Mouse (Mus musculus) heart, postnatal 36 days (tissue): Measurements from ENCODE around the gene Palm. TPM values are rescaled to one million over a fixed set of nuclear protein-coding genes. Genes with fewer than 3 reads are reported as not detected.

Source experiments
- DNase-seq, 2 experiments: peaks; one replicate each; pipeline ENCODE4 v3.0.0; 2021 to 2022
- intact Hi-C: fragments of 180-260 bp; cut with DNase I; formaldehyde crosslinking; loops from one replicate; pipeline ENCODE4 v1.15.1; 2025
- total RNA-seq, 2 experiments: library from RNA; stranded (reverse); gene quantifications; 2 replicates each; pipeline ENCODE4 v1.2.3; 2021

Palm gene
- total RNA-seq, 2 experiments from 2014 or later = 56.0 to 87.0 TPM

DNA sequence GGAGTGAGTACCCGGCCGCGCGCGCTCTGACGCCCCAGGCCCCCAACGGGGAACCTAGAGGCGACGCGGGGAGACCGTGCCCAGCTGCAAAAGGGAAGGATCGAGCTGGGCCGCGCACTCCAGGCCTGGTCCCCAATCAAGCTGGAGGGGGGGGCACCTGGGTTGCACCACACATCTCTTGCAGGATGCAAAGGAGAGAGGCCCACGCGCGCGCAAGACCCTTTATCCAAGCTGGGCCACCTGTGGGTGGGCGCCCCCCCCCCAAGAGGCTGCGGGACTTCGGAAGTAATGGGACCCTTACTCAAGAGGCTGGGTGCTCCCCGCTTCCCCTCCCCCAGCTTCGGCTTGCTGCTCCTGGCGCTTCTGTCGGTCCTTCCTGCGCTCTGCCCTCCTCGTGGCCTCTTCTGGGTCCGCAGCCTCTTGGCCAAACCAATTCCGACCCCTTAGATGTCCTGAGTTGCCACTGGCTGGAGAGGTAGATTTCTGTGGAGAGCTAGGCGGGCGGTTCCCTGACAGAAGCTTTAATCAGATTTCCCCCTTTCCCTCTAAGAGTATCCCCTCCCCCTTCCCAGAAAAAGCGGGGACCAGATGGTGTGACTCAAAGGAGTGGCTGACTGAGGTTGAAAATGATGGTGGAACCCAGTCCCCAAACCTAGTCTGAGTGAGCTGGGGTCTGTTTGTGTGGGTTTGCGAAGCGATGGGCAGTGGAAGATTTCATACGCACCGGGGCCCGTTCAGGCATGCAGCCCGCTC is 542 bp downstream of the Palm start:
- intact Hi-C loops = loop anchor here (1.0 kb wide), 2 partner anchors 14 to 18 kb away; no protein-coding TSS in a partner anchor

DNA sequence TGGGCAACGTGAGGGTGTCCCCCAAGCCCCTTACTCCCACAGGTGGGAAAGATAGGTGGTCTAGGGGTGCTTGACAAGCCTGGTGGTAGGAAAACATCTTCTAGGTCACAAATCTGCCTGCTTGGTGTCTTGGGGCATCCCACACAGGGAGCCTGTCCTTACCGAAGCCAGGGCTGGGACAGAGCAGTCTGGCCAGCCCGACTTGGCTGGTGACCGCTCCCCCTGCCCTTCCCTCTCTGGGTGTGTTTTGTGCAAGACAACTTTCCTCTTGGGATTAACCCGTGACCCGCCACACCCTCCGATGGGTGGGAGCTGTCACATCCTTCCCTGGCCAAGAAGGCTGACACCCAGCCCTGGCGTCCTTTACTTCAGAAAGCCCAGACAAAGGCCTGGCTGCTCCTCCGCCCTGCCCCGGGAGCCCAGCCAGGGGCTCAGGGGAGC is 1.1 kb downstream of the Palm start:
- DNase-seq = peak; percentile 83 to 86
- intact Hi-C loops = loop anchor here (1.0 kb wide), 1 partner anchor 14 kb away; no protein-coding TSS in a partner anchor

More for the DNA sequence above, 542 bp downstream of the Palm start:
- DNase-seq = peak; percentile 45 to 52

DNA sequence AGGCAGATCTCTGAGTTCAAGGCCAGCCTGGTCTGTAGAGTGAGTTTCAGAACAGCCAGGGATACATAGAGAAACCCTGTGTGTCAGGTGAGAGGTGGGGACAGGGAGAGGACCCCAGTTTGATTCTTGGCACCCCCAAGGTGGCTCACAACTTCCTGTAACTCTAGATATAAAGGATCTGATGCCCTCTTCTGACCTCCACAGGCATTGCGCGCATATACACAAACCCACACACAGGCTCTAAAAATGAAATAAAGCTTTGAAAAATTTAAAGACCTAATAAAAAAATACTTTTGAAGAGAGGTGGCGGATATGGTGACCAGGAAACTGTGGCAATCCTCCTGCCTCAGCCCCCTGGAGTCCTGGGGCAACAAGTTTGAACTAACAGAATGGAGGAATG is 2.5 kb downstream of the Palm start:
- DNase-seq = no peak
- intact Hi-C loops = no loop called here

DNA sequence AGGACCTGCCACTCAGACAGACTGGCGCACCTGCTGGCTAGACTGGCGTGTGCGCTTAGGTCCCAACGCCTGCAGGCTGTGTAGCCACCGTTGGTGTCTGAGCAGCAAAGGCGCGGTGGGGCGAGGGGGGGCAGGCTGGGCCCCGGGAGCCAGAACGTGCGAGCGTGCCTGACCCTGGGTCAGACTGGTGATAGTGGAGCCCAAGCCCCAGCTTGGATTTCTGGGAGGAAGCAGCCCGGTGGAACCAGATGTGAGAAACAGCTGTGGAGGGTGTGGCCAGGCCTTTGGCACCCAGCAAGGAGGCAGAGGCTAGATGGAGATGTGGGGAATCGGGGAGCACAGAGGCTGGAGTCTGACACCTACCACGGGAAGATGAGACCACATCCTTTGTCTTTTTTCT is 4.0 kb downstream of the Palm start:
- intact Hi-C loops = no loop called here
- DNase-seq = peak; percentile 59 to 67

DNA sequence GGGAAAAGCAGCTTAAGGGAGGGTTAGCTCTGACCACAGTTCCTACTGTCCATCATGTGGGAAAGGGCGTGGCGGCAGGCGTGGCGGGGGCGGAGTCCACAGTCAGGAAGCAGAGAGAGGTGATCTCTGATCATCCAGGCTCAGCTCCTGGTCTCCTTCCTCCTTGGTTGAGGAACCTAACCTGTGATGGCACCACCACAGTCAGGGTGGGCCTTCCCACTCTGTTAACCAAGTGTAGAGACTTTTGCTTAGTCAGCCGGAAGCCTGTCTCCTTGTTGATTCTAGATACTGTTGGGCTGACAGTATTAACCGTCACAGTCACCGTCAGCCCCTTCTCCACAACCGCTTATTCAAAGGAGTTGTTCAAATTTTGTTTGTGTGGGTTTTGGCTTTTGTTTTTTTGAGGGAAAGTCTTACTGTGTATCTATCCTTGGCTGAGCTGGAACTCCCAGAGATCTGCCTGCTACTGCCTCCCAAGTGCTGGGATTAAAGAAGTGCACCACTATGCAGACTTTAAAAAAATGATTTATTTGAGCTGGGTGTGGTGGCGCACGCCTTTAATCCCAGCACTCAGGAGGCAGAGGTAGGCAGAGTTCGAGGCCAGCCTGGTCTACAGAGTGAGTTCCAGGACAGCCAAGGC is 5.0 kb downstream of the Palm start:
- DNase-seq = no peak
- intact Hi-C loops = no loop called here

DNA sequence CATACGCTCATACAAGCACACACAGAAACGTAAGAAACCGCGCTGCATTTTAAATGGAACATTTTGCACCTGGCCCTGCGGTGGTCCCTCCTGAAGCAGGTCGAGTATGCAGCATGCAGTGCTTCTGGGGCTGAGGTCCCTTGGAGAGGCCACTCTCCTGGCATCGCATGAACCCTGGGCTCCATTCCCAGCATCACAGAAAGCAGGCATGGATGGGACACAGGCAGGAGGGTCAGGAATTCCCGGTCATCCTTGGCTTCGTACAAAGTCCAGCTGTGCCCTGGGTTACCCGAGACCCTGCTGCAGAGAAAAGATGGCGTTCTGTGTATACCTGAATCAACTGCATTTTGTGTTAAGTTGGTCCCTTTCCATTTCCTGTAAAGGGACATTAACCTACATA is 7.1 kb downstream of the Palm start:
- no peak for DNase-seq
- intact Hi-C loops = no loop called here

DNA sequence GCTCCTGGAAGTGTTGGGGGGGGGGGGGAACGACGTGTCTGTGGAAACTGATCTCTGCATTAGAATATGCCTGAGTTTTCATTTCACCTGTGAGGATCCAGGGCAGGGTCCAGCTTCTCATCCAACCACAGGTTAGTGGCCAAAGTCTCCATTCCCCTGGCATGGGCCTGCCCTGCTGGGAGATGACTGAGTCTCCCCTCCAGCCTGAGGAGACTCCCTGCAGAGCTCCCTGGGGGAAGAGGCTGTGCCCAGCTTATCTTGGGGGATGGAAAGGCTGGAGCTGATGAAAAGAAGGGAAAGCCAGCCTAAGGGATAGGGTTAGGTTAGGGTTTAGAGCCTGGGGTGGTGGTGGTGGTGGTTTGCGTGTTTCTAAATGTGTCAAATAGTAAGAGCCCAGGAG is 8.5 kb downstream of the Palm start:
- no peak for DNase-seq
- intact Hi-C loops = no loop called here

DNA sequence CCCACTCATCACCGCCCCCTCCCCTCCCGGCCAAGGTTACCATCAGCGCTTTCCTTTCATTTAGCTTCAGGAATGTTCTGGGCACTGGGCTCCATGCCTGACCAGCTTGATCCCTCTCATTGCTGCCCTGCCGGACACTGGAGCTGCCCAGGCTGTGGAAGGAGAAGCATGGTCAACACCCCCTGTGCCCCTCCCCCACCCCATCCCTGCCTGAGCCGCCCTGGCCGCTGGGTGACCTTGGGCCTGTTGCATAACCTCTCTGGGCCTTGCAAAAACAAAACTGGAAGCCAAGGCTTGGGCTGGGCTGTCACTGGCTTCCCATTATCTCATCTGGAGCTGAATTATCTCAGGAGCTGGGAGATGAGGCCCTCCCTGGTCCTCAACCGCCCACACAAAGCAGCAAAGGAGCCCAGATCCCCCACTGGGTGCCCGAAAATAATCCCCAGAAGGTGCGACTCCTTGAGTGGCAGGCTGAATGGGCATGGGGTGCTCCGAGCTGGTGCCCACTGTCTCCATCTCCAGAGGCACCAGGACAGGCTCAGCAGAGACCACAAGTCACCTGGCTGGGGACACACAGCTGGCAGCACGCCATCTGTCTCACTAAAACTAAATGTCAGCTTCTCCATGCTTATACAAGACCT is 9.1 kb downstream of the Palm start:
- intact Hi-C loops = no loop called here
- peak; percentile 68 to 70 for DNase-seq

DNA sequence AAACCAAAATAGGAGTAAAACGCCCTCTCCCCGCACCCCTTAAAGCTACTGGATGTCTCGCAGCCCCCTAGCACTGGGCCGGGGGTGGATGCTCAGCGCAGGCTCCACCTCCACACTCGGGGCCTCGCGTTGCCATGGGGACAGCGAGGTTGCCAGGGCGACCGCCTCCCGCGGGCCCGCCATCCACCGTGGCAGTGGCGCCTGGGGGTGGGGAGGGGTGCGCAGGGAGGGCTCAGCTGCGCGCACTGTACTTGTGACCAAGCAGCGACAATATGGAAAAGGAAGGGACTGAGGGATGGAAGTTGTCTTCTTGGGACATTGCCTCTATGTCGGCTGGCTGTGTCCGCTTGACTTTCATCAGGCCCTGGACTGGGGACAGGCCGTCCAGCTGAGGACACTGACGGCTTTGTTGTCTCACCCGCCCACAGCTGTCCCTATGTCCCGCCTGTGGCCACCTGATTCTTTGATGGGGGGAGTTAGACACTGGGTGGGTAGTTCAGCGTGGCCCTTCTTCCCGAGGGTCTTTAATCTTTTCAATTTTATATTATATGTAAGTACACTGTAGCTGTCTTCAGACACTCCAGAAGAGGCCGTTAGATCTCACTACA is 10.4 kb downstream of the Palm start:
- DNase-seq = peak; percentile 46 to 48
- intact Hi-C loops = no loop called here

DNA sequence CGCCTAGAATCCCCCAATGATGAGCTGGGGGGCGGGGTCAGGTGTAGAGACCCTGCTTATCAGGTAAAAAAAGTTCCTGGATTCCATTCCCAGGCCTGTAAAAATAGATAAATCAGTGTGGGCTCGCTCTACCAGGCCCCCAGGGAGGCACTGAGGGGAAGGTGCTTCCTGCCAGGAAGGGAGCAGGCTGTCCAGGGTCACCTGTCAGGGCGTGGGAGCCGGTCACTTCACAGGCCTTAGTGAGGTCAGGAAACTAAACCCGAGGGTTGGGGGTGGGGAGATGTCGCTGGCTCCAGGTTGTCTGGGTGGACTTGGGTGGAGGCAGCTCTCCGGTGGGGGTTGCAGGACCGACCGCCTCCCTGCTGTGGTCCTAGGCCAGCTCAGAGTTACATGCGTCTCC is 12.3 kb downstream of the Palm start:
- intact Hi-C loops = no loop called here
- peak; percentile 67 to 72 for DNase-seq

DNA sequence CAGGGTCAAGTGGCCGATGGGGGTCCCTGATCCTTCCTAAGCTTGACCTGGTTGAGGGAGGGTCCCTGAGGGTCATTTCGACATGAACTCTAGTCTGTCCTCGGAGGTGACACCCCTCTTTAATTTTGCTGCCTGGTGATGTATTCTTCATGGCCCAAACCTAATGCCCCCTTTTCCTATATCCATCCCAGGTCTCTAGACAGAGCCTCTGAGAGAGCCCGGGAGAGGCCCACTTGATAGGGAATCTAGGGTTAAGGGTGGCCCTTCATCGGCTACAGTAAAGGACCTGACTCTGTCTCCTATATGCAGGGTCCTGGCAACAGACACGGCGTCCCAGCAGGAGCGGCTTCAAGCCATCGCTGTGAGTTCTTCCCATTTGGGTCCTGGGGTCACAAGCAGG is 13.0 kb downstream of the Palm start:
- no peak for DNase-seq
- intact Hi-C loops = no loop called here

DNA sequence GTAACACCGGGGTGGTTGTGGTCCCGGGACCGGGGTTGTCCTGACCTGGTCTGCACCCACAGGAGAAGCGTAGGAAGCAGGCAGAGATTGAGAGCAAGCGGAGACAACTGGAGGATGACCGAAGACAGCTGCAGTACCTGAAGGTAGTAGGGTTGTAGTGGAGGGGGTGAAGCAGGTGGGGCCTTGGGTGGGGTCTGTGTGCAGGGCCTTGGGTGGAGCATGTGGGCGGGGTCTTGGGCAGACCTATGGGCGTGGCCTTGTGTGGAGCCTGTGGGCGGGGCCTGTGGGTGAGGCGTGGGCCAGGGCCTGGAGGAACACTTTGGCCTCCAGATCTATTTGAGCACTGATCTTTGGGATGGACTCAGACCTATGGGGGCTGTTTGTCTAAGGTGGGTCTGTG is 13.6 kb downstream of the Palm start:
- intact Hi-C loops = no loop called here
- peak; percentile 60 to 63 for DNase-seq

DNA sequence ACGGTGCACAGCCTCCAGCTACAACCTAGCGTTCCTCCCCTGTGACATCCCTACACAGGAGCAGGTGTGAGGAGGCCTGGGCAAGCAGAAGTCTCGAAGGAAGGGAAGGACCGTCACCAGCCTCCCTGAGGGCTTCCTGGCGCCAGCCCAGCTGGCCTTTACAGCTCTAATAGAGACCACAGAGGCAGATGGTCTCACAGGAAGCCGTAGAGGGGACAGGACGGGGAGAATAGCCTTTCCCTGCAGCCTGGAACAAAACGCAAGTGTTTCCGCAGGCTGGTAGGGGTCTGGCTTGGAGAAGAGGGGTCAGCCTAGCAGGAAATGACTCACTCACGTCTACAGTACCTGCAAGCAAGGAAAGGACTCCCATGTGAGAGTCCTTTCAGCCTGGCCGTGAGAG is 14.5 kb downstream of the Palm start:
- intact Hi-C loops = loop anchor here (1.0 kb wide), 1 partner anchor 14 kb away; no protein-coding TSS in a partner anchor
- DNase-seq = peak; percentile 59 to 61

DNA sequence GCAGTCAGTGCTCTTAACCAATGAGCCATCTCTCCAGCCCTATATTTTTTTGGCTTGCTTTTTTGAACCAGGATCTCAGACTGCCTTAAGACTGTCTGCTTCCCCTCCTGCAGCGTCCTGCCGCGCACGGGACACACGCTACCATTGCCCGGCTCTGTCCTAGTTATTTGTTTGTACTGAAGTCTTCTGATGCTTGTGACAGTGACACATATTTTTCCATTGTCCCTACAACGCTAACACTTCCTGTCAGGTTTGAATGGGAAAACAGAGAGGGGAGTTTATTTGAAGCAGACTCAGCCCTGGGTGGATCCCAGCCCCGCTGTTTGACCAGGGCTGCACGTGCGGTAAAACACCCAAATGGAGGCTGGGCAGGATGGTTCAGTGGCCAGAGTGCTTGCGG is 15.4 kb downstream of the Palm start:
- intact Hi-C loops = loop anchor here (1.0 kb wide), 1 partner anchor 14 kb away; no protein-coding TSS in a partner anchor

DNA sequence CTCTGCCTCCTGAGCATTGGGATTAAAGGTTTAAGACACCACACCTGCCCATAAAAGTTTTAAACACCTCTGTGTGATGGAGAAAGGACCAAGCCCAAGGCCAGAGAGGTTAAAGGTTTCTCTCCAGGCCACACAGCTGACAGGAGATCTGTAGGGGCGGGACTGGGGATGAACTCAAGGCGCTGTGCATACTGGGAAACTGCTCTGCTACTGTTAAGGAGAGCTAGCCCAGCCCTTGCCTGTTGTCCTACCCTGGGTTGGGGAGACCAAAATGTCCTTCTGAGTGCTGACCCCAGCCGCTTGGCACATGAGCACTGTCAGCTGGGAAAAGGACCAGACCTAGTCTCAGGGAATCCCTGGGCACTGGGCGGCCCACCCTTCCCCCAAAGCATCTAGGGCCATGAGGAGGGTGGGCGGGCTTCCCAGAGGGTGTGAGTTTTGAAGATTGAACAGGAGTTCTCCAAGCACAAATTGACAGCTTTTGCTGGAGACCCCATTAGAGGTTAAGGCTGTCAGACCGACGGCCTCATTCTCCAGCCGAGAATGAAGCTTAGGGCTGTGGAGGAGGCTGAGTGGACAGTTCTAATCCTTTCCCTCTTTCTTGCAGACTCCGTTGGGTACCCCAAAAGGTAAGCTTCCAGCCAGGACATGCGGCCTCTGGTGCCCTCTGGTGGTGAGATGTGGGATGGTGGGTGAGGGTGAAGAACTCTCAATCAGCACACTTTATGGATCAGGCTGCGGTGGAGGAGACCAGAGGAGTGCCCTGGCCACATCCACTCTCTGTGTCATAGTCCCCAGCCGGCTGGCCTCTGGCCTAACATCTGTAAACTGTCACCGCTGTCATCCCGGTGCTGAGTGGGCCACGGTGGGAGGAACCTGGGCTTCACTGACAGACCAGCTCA is 18.6 kb downstream of the Palm start:
- peak; percentile 89 to 94 for DNase-seq
- intact Hi-C loops = loop anchor here (1.0 kb wide), 2 partner anchors 19 to 44 kb away; partner anchors contain the start of gene Palm

More for the DNA sequence above, 15.4 kb downstream of the Palm start:
- no peak for DNase-seq

DNA sequence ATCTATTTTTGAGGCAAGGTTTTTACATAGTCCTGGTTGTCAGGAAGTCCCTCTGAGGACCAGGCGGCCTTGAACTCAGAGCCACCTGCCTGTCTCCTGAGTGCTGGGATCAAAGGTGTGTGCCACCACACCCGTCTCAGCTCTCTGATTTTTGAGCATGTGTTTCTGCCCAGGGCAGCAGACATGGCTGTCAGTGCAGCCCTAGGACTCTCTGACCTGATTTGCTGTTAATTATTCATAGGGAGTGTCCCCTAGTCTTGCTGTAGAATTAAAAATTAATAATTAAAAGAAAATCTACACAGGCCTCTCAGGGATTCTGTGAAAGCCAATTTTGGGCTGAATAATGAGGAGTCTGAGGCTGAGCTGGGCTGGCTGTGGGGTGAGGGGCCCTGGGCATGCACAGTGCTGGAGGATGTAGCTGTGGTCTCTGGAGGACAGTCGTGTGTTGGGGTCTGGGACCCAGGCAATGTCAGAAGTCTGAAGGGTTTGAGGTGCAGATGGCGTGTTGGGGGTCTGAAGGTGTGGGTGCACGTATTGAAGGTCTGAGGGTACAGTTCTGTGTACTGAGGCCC is 21.0 kb downstream of the Palm start:
- intact Hi-C loops = no loop called here
- no peak for DNase-seq

DNA sequence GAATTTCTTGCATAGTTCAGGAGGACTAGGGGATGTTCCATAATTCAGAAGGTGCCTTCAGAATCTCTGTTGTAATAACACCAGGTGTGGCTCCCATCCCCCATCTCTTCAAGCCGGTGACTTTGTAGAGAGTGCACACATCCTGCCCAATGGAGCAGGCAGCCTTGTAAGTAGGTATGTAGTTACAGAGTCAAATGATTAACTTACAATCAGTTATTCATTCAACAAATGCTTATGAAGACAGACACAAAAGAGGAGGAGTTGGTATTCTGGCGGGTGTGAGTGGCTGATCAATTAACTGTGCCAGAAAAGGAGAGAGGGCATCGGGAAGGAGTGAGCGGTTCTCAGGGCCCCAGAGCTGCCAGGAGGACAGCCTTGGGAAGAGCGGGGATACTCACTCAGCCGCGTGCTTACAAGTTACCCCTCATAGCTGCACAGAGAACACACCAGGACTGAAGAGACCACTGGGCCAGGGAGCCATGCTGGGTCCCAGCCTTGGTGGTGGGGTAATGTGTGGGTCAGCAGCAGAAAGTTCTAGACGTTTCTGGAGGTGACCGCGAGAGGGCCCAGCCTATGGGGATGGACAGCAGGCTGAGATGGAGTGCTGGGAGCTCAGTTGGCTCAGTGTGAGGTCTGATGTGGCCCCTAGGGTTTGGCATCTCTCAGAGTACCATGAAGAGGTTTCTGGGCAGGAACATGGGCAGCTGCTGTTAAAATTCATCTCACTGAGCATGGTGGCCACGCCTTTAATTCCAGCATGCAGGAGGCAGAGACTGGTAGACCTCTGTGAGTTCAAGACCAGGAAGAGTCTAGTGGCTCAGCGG is 22.5 kb downstream of the Palm start:
- DNase-seq = no peak
- intact Hi-C loops = no loop called here

DNA sequence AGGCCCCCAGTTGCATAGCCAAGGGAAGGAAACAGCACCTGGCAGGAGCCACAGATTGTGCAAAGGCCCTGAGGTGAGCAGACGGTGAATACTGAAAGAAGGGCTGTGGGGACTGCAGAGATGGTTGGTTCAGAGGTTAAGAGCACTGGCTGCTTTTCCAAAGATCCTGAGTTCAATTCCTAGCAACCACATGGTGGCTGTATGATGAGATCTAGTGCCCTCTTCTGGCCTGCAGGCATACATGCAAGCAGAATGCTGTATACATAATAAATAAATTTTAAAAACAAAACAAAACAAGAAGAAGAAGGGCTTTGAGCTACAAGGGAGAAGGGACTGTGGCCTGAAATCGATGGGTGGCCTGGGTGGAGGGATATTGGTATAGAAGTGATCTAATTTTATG is 23.7 kb downstream of the Palm start:
- no peak for DNase-seq
- intact Hi-C loops = no loop called here

DNA sequence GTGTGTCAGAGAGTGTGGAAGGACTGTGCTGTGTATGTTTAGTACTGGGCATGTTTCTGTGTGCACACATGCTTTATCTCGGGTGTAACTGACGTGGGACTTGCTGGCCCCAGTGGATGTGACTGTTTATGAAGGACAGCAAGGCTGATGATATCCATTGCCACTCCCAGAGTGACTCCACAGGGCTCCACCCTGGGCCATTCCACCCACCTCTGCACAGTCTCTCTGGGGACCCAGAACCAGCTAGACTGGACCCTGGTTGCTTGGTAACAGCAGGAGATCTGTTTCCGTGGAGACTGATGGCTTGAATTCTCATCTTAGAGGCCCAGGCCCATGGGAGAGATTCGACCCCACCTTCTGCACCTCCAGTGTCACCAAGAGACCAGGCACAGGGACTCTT is 24.9 kb downstream of the Palm start:
- DNase-seq = no peak
- intact Hi-C loops = no loop called here
